8 mouse cellular contexts compared by ENCODE assay signal in the genomic region with DNA sequence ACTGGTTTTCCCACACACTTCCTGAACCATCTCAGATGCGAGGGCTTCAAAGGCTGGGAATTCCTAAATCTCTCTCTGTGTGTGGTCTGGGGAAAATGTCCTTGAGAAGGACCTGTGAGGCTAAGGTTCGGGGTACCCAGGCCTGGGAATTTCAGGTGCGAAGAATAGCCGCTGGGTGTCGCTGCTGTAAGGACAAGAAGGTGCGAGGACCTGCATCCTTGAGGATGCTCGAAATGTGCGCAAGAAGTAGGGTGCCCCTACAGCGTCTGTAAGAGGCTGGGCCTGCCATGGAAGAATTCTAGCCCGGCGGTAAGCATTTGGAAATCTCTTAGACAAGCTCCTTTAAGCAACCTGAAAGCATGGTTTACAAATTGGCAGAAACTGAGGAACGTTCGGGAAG. TPM values are rescaled to one million over a fixed set of nuclear protein-coding genes. Genes with fewer than 3 reads are reported as not detected.
A peak's percentile ranks its signal among the peaks of the same experiment; 100 is the strongest.
DNase-seq lines count a peak whose midpoint lies in the region; ATAC-seq and TF ChIP-seq lines count a peak whose summit lies in the region.
"Had no signal": no experiment of that assay in that cellular context is flagged by ENCODE, and none has a peak within 500 bp of the region (broad histone marks: within the 10 kb centered on the region; RNA-seq: fewer than 3 reads in every experiment).

No protein-coding gene starts in this region.

- ATAC-seq in liver, embryonic 11.5 days (replicated peaks; ENCODE audit: low FRiP score), result no peak

- no peaks in the 10 kb centered on the region for H3K79me2 ChIP-seq in liver, adult 2 months (ENCODE audit: control insufficient read depth, insufficient read depth, low read length)

- H3K27ac ChIP-seq in liver, adult 2 months (replicated peaks; ENCODE audit: insufficient read depth, low read depth, low read length), result no peak overlapping the region
- no peak overlapping the region for H3K27ac ChIP-seq in liver, embryonic 11.5 days (ENCODE audit: low read depth, low read length)
- H3K27ac ChIP-seq: liver, embryonic 13.5 days had no signal

- TF ChIP-seq POLR2A in liver, adult 2 months (IDR thresholded peaks at IDR 0.05; ENCODE audit: extremely low read depth, insufficient read depth, low read length), result no peak

- no peak overlapping the region for H3K9ac ChIP-seq in liver, adult 2 months (ENCODE audit: low read depth, low read length)
- no peak overlapping the region for H3K9ac ChIP-seq in liver, embryonic 11.5 days (ENCODE audit: low read depth, low read length)
- H3K9ac ChIP-seq: liver, embryonic 13.5 days had no signal

- no peak overlapping the region for H3K4me3 ChIP-seq in liver, adult 2 months (ENCODE audit: insufficient read depth, low read depth, low read length)
- no peak overlapping the region for H3K4me3 ChIP-seq in liver, embryonic 11.5 days (ENCODE audit: low read depth, low read length)
- H3K4me3 ChIP-seq: liver, embryonic 13.5 days had no signal

- no peaks in the 10 kb centered on the region for H3K36me3 ChIP-seq in liver, adult 2 months (ENCODE audit: control insufficient read depth, insufficient read depth, low read length)
- no peaks in the 10 kb centered on the region for H3K36me3 ChIP-seq in liver, embryonic 11.5 days (ENCODE audit: control insufficient read depth, insufficient read depth, low read length)
- H3K36me3 ChIP-seq: liver, embryonic 13.5 days had no signal

- peak; percentile 46 for TF ChIP-seq CTCF in liver, adult 2 months (IDR thresholded peaks at IDR 0.05; ENCODE audit: low read depth, low read length)

- H3K27me3 ChIP-seq in liver, adult 2 months (ENCODE audit: control insufficient read depth, insufficient read depth, low read length), result peaks cover 8% of the 10 kb centered on the region
- peaks cover 42% of the 10 kb centered on the region for H3K27me3 ChIP-seq in liver, embryonic 11.5 days (replicated peaks; ENCODE audit: control insufficient read depth, insufficient read depth, low read length)

- WGBS in liver, adult 2 months, result 3% methylated on average over 13 of the region's 13 CpGs
- WGBS in liver, embryonic 11.5 days, result 6% methylated on average over 13 of the region's 13 CpGs

- H3K4me2 ChIP-seq in liver, embryonic 11.5 days, result no peak overlapping the region
- H3K4me2 ChIP-seq: liver, embryonic 13.5 days had no signal

- no peaks in the 10 kb centered on the region for H3K9me3 ChIP-seq in liver, embryonic 11.5 days (ENCODE audit: control insufficient read depth, low read length)
- H3K9me3 ChIP-seq: liver, embryonic 13.5 days had no signal

- intact Hi-C loops in left cerebral cortex, postnatal 25 days (cut with DNase I), result loop anchor here (2.0 to 5.0 kb wide), 2 partner anchors 72 to 209 kb away; no protein-coding TSS in a partner anchor

- H3K4me1 ChIP-seq in liver, adult 2 months (ENCODE audit: control insufficient read depth, insufficient read depth, low read length), result no peaks in the 10 kb centered on the region
- no peaks in the 10 kb centered on the region for H3K4me1 ChIP-seq in liver, embryonic 11.5 days (replicated peaks; ENCODE audit: control insufficient read depth, insufficient read depth, low read length)
- H3K4me1 ChIP-seq: liver, embryonic 13.5 days had no signal

- no peak for DNase-seq in liver, adult 2 months (ENCODE audit: extremely low read depth, low read depth, low spot score)
- no peak for DNase-seq in liver, embryonic 11.5 days (ENCODE audit: low spot score)
- peak; percentile 16 for DNase-seq in c-Kit-positive CD71-positive TER-119-negative erythroid progenitor cells, embryonic 14.5 days (ENCODE audit: low read depth)
- peak; percentile 35 to 38 for DNase-seq in frontal cortex, postnatal 25 days (ENCODE audit: low spot score in 2 of 2)
- peak; percentile 52 to 59 for DNase-seq in left cerebral cortex, postnatal 25 days (ENCODE audit: low spot score in 2 of 2)
- peak; percentile 60 for DNase-seq in neural tube, embryonic 10.5 days (ENCODE audit: extremely low spot score, low spot score)
- DNase-seq in yolk sac, embryonic 10.5 days (ENCODE audit: low spot score), result no peak
- DNase-seq: liver, embryonic 13.5 days had no signal

RNA-seq across cellular contexts. Expression of gene T2, which starts 32.7 kb away (rescaled TPM):
- total RNA-seq in liver, adult 2 months (2014; rRNA removed), result not detected in 2 replicates
- polyA plus RNA-seq in liver, adult 2 months (2012; rRNA removed), result not detected in 2 replicates
- polyA plus RNA-seq in liver, embryonic 11.5 days (2014; fragmentation: Nextera tagmentation; extraction: Ambion mirVana), result 0.29 and 0.43 TPM in 2 replicates
- under 1 TPM; 0.41 to 0.55 TPM for total RNA-seq in left cerebral cortex, postnatal 25 days (2021)

RNA-seq across cellular contexts. Expression of gene T, which starts 45.8 kb away (rescaled TPM):
- not detected in 2 replicates for total RNA-seq in liver, adult 2 months (2014; rRNA removed)
- polyA plus RNA-seq in liver, adult 2 months (2012; rRNA removed), result not detected in 2 replicates
- polyA plus RNA-seq in liver, embryonic 11.5 days (2014; fragmentation: Nextera tagmentation; extraction: Ambion mirVana), result not detected in 2 replicates
- not detected for total RNA-seq in left cerebral cortex, postnatal 25 days (2021)
- polyA plus RNA-seq: liver, embryonic 13.5 days had no signal

RNA-seq across cellular contexts. Expression of gene Prr18, which starts 51.2 kb away (rescaled TPM):
- 0.09 and 0.27 TPM in 2 replicates for total RNA-seq in liver, adult 2 months (2014; rRNA removed)
- 0.04 and 0.17 TPM in 2 replicates for polyA plus RNA-seq in liver, adult 2 months (2012; rRNA removed)
- polyA plus RNA-seq in liver, embryonic 11.5 days (2014; fragmentation: Nextera tagmentation; extraction: Ambion mirVana), result 0.05 and 0.13 TPM in 2 replicates
- total RNA-seq in left cerebral cortex, postnatal 25 days (2021), result 10 to 100 TPM; 12.2 to 15.7 TPM

Comparison
In these comparisons a context has a peak if more than half of its experiments do, and no peak if none do; other contexts are left out.
1. DNase-seq: peak in c-Kit-positive CD71-positive TER-119-negative erythroid progenitor cells, embryonic 14.5 days (single experiment), frontal cortex, postnatal 25 days (2 of 2), left cerebral cortex, postnatal 25 days (2 of 2) and neural tube, embryonic 10.5 days (single experiment); none in liver, adult 2 months (single experiment), liver, embryonic 11.5 days (single experiment) and yolk sac, embryonic 10.5 days (single experiment).
2. RNA of gene Prr18, which starts 51.2 kb away (total RNA-seq): 12.2 to 15.7 TPM in left cerebral cortex, postnatal 25 days; 0.09 to 0.27 TPM in liver, adult 2 months; every median in the first group is over 10 times any median in the second.